Mouse (Mus musculus) B cell, adult 2 months (primary cell): ENCODE data around the gene Mgat4a.
"Not testable (repeated sequence)": the region's sequence is repeated elsewhere in the genome, so short reads cannot be mapped to it uniquely, and the experiment has no call there.

Experiments used
- DNase-seq, 2 experiments: peaks; one replicate each; pipeline ENCODE4 v3.0.0; 2022

Mgat4a gene

DNA sequence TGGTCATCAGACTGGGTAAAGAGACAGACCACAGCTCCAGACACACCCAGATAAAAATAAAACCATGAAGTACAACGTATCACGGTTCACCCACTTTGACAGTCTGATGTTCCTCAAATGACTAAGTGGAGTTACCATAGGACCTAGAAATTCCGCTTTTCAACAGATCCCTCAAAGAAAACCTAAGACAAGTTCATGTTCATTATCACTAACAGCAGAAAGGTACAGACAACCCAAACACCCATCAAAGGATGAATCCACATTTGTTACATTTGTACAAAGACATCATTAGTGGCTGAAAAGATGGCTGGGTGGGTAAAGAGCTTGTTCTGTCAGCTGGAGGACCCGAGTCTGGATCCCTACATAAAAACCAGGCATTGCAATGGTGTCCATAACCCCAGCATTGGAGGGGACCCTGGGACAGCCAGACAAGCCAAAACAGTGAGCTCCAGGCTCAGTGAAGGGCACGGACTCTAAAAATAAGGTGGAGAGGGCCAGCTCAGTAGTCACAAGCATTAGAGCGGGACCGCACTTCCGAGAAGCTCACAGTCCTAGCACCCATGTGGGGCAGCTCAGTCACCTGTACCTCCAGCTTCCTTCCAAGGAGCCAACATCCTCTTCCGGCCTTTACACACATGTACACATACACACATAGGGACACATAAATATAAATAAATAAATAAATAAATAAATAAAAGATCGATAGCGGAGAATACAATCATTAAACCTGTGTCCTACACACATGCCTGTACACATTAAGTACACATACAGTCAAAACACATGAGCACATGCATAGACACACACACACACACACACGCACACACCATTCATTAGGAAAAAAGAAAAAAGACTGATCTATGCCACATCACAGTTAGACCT lies 8.9 kb downstream of the Mgat4a start:
- DNase-seq, result peak in 1 of 2 experiments; percentile 16

DNA sequence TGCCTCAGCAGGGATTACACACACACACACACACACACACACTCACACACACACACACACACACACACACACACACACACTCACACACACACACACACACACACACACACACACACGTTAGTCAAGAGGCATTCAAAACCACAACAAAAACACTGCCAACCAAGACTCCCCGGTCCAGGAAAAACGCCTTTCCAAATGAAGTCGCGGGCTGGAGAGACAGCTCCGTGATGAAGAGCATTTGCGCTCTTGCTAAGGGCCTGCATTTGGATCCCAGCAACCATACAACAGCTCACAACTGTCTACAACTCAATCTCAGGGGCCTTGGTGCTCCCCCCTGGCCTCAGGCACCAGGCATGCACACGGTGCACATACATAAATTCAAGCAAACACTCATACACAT lies 10.8 kb downstream of the Mgat4a start:
- DNase-seq, result no peak

DNA sequence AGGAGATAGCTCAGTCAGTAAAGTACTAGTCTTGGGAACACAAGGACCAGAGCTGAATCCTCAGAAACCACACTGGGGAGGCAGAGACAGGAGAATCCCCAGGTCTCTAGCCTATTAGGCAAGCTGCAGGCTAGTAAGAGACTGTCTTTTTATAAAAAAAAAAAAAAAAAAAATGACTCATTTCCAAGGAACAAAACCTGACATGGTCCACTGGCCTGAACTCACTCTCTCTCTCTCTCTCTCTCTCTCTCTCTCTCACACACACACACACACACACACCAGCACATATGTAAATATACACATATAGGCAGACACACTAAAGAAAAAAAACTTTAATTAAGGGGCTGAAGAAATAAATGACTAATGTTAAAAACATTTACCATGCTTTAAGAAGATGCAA lies 14.6 kb downstream of the Mgat4a start:
- DNase-seq, result no peak

DNA sequence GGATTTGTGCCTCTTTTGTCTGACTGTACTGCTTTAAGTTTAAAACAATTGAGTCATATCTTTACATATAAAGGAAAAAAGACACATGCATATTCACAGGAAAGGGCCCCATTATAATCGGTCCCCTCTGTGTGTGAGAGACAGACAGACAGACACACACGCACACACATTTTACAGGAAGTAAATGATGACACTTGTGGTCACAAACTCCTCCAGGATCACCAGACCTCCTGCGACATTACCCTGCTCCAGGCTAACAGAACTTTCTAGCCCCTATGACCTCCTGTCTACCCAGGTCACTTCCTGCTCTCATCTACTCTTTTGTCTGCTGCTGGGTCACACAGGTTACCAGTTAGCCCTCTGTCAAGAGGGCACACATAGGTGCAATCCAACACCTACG lies 16.1 kb downstream of the Mgat4a start:
- DNase-seq, result no peak

DNA sequence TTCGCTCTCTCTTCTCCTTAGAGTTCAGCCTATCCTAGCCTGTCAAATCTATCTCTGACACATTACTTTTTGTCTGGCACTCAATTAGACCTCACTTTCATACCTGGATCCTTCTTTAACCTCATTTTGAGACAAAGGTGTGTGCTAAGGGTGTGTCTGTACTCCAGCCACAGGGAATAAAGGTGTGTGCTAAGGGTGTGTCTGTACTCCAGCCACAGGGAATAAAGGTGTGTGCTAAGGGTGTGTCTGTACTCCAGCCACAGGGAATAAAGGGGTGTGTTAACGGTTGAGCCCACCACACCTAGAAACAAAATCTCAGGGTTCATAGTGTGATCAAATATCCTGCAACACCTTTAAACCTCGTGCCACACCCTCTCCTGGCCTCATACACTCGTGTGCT lies 16.7 kb downstream of the Mgat4a start:
- not testable (repeated sequence) for DNase-seq

DNA sequence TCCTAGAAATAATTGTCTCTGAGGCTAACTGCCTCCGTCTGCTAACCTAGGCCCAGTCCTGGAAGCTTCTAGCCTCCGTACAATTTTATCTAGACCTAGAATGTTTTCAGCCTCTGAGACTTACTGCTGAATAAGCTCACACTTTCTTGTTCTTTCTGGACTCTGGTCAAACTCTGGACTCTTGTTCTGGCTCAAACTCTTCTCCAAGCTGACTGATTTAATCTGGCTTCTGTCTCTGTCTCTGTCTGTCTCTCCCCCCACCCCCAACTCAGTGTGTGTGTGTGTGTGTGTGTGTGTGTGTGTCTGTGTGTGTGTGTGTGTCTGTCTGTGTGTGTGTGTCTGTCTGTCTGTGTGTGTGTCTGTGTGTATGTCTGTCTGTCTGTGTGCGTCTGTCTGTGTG lies 17.3 kb downstream of the Mgat4a start:
- DNase-seq, result not testable (repeated sequence)

DNA sequence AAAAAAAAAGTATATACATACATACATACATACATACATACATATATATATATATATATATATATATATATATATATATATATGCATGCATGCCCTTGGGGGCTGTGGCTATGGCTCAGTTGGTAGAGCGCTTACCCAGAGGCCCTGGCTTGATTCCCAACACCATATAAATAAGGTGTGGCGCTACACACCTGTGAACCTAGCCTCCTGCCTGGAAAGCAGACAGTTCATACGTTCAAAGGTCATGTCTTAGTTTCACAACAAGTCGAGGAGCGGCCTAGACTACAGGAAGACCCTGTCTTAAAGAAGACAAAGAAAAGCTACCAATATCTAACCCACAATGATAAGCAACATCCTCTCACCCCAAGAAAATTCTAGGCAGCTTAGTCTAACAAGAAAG lies 18.7 kb downstream of the Mgat4a start:
- no peak for DNase-seq

DNA sequence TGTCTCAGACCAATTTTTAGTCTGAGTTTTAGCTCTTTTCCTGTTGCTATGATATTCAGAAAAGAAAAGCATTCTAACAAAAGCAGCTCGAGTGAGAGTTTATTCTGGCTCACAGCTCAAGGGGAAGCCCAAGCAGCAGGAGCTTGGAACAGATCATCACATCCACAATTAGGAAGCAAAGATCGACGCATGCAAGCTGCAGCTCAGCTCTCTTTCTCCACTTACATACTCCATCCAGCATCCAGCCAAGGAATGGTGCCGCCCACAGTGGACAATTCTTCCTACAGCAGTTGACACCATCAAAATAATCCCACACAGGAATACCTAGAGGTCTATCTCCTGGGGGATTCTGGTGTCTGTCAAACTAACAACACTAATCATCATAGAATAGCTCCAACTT lies 22.0 kb downstream of the Mgat4a start:
- no peak for DNase-seq

DNA sequence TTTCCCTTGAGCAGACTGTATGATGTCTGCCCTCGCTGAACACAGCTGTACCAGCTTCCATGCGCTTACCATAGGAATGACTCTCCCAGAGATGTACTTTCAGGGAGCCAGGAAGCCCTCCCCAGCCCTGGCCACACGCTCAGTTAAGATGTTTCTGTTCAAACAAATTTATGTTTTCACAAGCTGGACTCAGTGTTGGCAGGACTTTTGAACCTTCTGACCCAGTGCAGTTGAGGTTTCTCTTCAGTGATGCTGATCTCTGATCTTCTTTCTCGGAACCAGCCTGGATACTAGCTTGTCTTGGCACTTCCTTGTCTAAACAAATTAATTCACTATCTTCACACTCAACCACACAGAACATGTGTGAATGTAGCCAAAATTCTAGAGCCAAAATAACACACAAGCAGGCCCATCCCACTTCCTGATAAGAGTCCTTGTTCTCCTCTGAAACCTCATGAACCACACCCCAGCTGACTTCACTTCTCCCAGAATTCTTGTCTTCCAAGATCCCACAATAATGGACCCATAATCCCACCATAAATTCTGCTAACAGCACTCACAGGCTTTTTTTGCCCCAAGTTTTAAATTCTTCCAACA lies 22.6 kb downstream of the Mgat4a start:
- DNase-seq, result no peak

DNA sequence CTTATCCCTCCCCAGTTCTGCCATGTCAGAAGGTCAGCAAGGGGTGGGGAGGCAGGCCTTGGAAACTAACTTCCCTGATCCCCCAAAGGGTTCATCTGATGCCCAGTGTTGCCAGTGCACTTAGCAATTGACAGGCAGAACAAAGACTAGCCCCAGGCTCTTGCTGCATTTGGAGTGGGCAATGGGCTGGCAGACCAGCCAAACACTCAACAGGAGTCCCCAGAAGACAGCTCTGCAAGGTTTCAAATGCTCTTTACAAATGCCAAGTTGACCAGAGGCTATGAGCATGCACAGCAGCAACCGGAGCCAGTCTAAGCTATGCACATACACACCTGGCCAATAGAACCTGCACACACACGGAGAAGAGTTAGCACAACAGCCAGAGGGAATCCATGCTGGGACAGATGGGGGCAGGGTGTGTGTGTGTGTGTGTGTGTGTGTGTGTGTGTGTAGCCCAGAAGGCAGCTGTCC lies 27.8 kb downstream of the Mgat4a start:
- DNase-seq, result no peak

DNA sequence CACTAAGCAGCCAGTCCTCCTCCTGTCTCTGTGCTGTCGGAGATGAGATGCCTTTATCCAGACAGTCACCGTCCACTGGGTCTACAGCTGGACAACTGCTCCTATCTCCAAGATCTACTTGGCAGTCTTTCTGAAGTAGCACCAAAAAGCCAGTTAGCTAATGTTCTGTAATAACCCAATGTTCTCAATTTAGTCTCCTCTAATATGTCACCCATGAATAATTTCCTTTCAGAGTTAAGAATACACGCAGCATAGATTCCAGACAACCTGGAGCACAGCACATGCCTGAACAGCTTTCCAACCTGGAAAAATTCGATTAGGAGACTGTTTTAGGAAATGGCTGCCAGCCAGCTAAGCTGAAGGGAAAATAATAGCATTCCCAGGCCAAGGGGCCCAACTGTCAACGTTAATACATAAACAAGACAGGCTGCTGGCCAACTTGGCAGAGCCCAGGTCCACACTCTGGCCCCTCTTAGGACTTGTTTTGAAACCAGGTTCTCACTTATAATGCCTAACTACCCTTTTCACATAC lies 28.6 kb downstream of the Mgat4a start:
- DNase-seq, result no peak

DNA sequence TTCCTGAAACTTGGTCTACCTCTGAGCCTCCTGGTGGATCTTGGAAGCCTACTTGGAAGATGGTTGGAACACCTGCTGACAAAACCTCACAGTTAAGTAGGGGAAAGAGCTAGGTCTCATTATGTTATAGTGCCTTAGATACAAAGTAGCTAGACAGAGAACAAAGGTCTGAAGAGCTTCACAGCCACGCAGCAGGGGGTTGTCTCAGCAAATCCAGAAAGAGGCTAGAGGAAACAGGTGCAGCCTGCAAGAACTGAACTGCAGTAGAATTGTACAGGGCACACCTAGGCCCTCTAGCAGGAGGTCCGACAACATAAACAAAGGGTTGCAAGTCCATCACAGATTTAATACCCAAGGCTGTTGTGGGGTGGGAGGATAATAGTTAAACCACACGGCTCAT lies 30.6 kb downstream of the Mgat4a start:
- DNase-seq, result no peak

DNA sequence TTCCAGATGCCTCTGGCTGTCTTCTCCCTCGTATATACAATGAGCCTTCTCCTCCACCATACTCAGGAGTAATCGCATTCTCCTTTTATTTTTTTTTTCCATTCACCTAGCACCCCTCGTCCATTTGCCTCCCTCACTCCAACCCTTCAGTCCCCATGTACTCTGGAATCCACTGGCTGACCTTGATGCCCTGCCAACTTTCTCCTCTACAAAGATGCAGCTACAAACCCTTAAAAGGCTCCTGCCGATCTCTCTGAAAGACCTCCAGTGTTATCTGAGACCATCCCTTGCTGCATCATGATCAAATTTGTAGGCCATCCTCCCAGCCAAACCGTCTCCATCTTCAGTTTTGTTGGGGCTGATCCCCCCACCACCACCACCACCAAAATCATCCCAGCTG lies 31.4 kb downstream of the Mgat4a start:
- DNase-seq, result no peak

DNA sequence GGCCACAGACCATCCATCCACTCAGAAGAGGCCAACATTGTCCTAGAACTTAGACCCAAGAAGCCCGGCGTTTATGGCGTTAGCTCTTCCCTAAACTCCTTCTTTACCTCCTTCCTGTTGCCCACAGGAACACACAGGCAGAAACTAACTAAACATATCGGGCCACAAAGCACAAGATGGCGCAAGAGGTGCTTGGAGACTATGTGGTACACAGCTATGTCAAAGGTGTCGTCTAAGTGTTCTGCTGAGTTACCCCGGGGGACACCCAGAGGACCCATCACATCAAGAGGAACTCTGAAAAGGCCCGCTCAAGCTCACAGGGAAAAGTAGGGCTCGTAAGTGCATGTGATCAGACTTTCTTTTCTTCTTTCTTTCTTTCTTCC lies 35.5 kb downstream of the Mgat4a start:
- DNase-seq, result peak in 1 of 2 experiments; percentile 11

DNA sequence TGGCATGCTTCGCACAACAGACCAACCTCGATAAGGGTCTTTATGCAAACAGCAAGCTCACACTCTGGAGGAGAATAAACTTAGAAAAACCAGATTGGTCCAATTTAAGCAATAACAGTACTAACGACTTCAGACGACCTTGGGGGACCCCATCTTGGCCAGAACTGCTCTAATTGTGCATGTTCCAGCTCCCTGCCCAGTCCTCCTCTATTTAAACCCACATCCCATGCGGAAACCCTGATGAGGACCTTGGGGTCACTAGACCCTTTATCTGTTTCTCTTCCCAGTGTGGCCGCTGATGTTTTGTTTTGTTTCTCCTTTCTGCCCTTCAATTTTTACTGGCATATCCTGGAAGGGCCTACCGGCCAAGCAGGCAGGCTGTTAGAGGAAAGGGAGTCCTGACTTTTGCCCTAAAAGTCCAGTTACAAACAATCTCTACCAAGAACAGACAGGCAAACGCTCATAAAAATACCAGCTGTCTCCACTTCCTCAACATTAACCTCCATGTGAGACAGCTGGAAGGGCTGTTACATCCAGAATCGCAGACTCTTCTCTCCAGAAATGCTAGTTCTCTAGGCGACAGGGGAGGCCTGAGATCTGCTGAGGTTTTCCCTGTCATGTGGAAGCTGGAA lies 36.0 kb downstream of the Mgat4a start:
- no peak for DNase-seq

DNA sequence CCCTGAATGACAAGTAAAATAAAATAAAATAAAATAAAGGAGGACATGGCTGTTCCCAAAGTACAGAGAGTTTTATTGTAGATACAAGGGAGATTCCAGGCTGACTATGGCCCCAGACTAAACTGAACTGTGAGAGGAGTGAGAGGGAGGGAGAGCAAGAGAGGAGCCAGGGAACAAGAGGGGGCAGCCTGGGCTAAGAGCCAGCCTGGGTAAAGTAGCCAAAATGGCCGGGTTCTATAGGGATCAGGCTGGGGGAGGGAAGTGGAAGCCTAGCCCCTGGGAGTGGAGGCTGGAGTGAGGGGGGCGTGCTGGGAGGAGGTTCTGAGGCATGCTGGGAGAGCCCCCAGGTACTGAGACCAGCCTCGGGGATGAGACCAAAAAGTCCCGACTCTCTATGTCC lies 37.2 kb downstream of the Mgat4a start:
- no peak for DNase-seq

DNA sequence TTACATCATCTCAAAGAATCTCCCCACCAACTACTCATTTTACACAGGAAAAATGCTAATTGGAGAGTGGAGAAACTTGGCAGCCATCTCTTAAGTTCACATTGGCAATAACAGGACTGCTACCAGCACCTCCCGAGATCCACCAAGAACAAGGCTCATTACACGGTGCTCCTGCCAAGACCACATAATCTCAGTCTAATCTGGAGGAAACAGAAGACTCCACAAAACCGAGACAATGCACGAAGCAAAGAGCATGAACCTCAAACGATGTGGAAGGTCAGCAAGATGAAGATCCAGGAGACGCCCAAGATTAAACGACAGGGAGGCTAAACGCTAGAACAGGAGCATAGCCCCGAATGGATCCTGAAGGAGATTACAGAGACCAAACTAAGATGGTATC lies 38.5 kb downstream of the Mgat4a start:
- DNase-seq, result no peak

DNA sequence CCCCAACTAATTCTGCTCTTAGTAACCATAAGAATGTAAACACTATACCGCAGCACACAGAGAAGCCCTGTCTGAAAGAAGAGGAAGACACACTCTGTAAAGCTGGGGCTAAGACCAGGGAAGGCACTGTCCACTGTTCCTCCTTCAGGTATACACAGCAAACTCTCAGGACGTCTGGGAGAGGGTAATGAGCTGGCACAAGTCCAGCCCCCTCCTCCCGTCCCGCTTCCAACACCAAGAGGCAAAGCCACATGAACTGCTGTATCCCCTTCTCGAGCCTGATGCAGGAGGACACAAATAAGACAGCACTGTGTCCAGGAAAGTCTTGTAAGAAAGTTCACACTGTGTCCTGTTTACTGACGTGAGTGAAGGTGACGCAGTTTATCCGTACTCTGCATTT lies 40.1 kb downstream of the Mgat4a start:
- no peak for DNase-seq

DNA sequence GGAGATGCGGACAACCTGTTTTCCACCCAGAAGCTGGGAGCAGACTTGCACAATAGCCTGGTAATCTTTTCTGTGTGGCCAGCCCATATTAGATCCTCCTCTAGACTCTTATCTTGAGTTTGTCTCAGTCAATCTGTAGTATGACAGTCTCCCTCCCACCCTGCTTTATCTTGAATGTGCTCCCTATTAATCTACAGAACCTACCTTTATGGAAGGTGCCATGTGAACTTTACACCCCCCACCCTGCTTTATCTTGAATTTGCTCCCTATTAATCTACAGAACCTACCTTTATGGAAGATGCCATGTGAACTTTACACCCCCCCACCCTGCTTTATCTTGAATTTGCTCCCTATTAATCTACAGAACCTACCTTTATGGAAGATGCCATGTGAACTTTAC lies 41.4 kb downstream of the Mgat4a start:
- not testable (repeated sequence) for DNase-seq

DNA sequence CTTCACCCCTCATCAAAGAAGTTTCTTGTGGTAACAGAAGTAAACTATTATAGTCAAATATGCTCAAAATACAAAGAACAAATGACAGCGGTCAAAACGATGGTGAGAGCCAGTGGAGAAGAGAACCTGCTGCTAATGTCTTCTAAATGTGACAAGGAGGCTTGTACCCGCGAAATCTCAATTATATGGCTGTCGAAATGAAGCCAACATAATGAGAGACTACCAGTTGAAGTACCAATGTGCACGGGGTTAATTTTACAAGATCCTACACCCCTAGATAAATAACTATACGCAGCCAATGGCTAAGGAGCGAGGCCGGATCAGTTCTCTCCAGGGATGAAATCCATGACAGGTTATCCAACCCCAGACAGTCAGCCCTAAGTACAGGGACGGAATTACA lies 41.9 kb downstream of the Mgat4a start:
- no peak for DNase-seq

DNA sequence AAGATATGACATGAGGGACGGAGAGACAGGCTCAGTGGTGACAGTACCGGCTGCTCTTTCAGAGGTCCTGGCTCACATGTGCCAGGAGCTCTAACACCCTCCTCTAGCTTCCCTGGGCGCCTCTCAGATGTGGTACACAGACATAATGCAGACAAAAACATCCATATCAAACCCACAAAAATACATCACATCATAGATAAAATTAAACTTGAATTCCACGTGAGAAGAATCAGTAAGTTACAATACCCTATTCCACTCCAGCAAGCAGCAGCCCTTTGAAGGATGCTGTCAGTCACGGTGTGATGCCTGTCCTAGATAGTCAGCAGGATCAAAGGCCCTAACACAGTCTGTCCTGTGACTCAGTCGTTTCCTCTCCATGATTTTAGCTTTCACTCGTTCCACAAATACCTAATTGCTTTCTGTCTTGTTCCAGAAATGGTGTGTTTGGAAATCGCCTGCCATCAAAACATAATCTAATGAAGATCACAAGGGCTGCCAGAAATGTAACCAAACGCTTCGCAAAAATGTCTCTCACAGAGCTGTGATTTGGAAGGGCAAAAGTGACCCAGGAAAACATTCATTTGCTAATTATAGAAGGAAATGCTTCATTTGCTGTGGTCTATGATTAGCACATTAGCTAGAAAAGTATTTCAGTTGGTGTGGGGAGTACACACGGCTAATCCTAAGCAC lies 44.1 kb downstream of the Mgat4a start:
- peak; percentile 36 for DNase-seq

DNA sequence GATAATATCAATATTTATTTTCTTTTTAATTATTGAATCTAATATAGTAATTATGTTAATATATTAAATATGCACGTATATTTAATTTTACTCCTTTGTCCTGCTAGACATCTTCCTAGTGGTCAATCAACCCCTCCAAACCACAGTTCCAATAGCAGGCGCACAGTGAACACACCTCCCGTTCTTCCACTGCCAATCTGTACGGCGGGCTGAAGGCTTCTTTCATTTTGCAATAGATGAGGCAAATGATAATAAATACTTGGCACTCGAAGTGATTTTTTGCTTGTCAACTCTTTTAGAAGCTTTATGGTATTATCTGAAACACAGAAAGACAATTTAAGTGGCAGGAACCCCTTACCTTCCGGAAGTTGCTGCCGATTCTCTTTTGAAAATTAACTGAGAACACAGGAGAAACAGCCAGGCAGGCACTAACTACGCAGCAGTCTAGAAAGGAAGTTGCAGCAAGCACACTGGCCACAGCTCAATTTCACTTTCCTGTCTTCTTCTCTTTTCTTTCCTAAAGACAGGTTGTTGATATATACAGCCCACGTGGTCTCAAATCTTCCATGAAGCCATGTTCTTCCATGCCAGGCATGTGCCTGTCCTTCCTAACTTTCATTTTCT lies 45.0 kb downstream of the Mgat4a start:
- peak; percentile 62 for DNase-seq

DNA sequence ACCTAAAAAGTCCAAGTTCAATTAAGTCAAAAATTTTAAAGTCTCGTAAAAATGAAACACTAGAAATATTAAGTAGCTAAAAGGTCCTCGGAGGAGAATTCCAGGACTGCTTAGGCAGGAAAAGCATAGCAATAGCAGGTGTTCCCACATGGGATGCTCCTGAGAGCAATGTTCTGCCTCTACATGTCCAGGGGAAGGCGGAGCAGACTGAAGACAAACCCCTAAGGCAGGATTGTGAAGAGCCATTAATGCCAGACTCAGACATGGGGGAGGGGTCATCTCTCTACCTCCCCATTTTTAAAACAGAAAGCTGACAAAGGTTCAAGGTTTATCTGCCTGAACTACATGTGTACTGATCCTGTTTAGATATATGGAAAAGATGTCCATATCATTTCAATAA lies 45.7 kb downstream of the Mgat4a start:
- no peak for DNase-seq
